Mouse (Mus musculus): ENCODE measurements around the gene Rbm14. TPM values are rescaled to one million over a fixed set of nuclear protein-coding genes. Genes with fewer than 3 reads are reported as not detected.

Rbm14 gene
- polyA plus RNA-seq, 1 experiment from 2014 or later: 24.3 TPM

GRCm38 (mm10) chr19:4850281-4850680, 38.8 kb upstream of the Rbm14 start:
- no peak for DNase-seq (ENCODE audit: low spot score)
- 0 out of 2 replicates have a peak, but pooled peaks cover under 1% of the 10 kb centered on the region for H3K4me1 ChIP-seq (ENCODE audit: insufficient read depth, low read depth, low read length)
- no peak for TF ChIP-seq EP300 (IDR thresholded peaks at IDR 0.05)
- TF ChIP-seq CTCF (IDR thresholded peaks at IDR 0.05): no peak
- no peak overlapping the region for H3K4me2 ChIP-seq (replicated peaks; ENCODE audit: low read depth, low read length)
- H3K4me3 ChIP-seq (ENCODE audit: low read depth, low read length): no peak overlapping the region
- no peaks in the 10 kb centered on the region for H3K27me3 ChIP-seq (replicated peaks; ENCODE audit: insufficient read depth, low read length)
- H3K36me3 ChIP-seq (ENCODE audit: insufficient read depth, low read length): no peaks in the 10 kb centered on the region
- WGBS: 47% methylated on average over 5 of the region's 5 CpGs
- no peaks in the 10 kb centered on the region for H3K9me3 ChIP-seq (ENCODE audit: low read length)
- no peak for ATAC-seq
- H3K9ac ChIP-seq (replicated peaks; ENCODE audit: low read depth): no peak overlapping the region
- H3K27ac ChIP-seq (ENCODE audit: low read length): no peak overlapping the region

GRCm38 (mm10) chr19:4849800-4850199, 38.4 kb upstream of the Rbm14 start:
- H3K36me3 ChIP-seq (ENCODE audit: insufficient read depth, low read length): no peaks in the 10 kb centered on the region
- ATAC-seq (no peak), DNase-seq (ENCODE audit: low spot score) (no peak)
- no peak overlapping the region for H3K4me3 ChIP-seq (ENCODE audit: low read depth, low read length)
- H3K4me1 ChIP-seq (ENCODE audit: insufficient read depth, low read depth, low read length): no peaks in the 10 kb centered on the region
- H3K9ac ChIP-seq (replicated peaks; ENCODE audit: low read depth): no peak overlapping the region
- no peaks in the 10 kb centered on the region for H3K27me3 ChIP-seq (replicated peaks; ENCODE audit: insufficient read depth, low read length)
- WGBS: 66% methylated on average over 4 of the region's 4 CpGs
- TF ChIP-seq CTCF (IDR thresholded peaks at IDR 0.05) (no peak), EP300 (IDR thresholded peaks at IDR 0.05) (no peak)
- no peak overlapping the region for H3K4me2 ChIP-seq (replicated peaks; ENCODE audit: low read depth, low read length)
- H3K27ac ChIP-seq (ENCODE audit: low read length): no peak overlapping the region
- H3K9me3 ChIP-seq (ENCODE audit: low read length): no peaks in the 10 kb centered on the region

- Histone ChIP-seq H3K36me3 (ENCODE audit: insufficient read depth, low read length) (no peaks in the 10 kb centered on the region), H3K4me1 (ENCODE audit: insufficient read depth, low read depth, low read length) (no peaks in the 10 kb centered on the region), H3K9me3 (ENCODE audit: low read length) (no peaks in the 10 kb centered on the region), H3K27me3 (replicated peaks; ENCODE audit: insufficient read depth, low read length) (no peaks in the 10 kb centered on the region), H3K9ac (replicated peaks; ENCODE audit: low read depth) (no peak overlapping the region), H3K4me3 (ENCODE audit: low read depth, low read length) (no peak overlapping the region), H3K4me2 (replicated peaks; ENCODE audit: low read depth, low read length) (no peak overlapping the region), H3K27ac (ENCODE audit: low read length) (no peak overlapping the region)
- DNase-seq (ENCODE audit: low spot score) (peak; percentile 64), ATAC-seq (peak; percentile 49)
- 25% methylated on average over 7 of the region's 7 CpGs for WGBS
- peak; percentile 78 for TF ChIP-seq CTCF (IDR thresholded peaks at IDR 0.05)
- TF ChIP-seq EP300 (IDR thresholded peaks at IDR 0.05): no peak
Measured at GRCm38 (mm10) chr19:4847490-4847889, 36.1 kb upstream of the Rbm14 start.

- 56% methylated on average over 2 of the region's 2 CpGs for WGBS
- no peak overlapping the region for H3K4me3 ChIP-seq (ENCODE audit: low read depth, low read length)
- no peak overlapping the region for H3K4me2 ChIP-seq (replicated peaks; ENCODE audit: low read depth, low read length)
- no peaks in the 10 kb centered on the region for H3K27me3 ChIP-seq (replicated peaks; ENCODE audit: insufficient read depth, low read length)
- DNase-seq (ENCODE audit: low spot score): no peak
- no peaks in the 10 kb centered on the region for H3K9me3 ChIP-seq (ENCODE audit: low read length)
- H3K9ac ChIP-seq (replicated peaks; ENCODE audit: low read depth): no peak overlapping the region
- no peak for ATAC-seq
- no peaks in the 10 kb centered on the region for H3K36me3 ChIP-seq (ENCODE audit: insufficient read depth, low read length)
- H3K4me1 ChIP-seq (ENCODE audit: insufficient read depth, low read depth, low read length): no peaks in the 10 kb centered on the region
- no peak overlapping the region for H3K27ac ChIP-seq (ENCODE audit: low read length)
- TF ChIP-seq EP300 (IDR thresholded peaks at IDR 0.05) (no peak), CTCF (IDR thresholded peaks at IDR 0.05) (no peak)
Measured at GRCm38 (mm10) chr19:4845846-4846245, 34.4 kb upstream of the Rbm14 start.

GRCm38 (mm10) chr19:4842611-4843010, 31.2 kb upstream of the Rbm14 start:
- Histone ChIP-seq H3K4me3 (ENCODE audit: low read depth, low read length) (no peak overlapping the region), H3K27me3 (replicated peaks; ENCODE audit: insufficient read depth, low read length) (peaks cover 6% of the 10 kb centered on the region; the same call in 1 of the 2 replicates), H3K9me3 (ENCODE audit: low read length) (no peaks in the 10 kb centered on the region), H3K4me2 (replicated peaks; ENCODE audit: low read depth, low read length) (no peak overlapping the region), H3K36me3 (ENCODE audit: insufficient read depth, low read length) (no peaks in the 10 kb centered on the region), H3K4me1 (ENCODE audit: insufficient read depth, low read depth, low read length) (peaks cover 8% of the 10 kb centered on the region; the same call in 1 of the 2 replicates), H3K27ac (ENCODE audit: low read length) (no peak overlapping the region), H3K9ac (replicated peaks; ENCODE audit: low read depth) (no peak overlapping the region)
- DNase-seq (ENCODE audit: low spot score) (no peak), ATAC-seq (no peak)
- WGBS: 54% methylated on average over 2 of the region's 2 CpGs
- TF ChIP-seq EP300 (IDR thresholded peaks at IDR 0.05): no peak
- TF ChIP-seq CTCF (IDR thresholded peaks at IDR 0.05): no peak

DNA sequence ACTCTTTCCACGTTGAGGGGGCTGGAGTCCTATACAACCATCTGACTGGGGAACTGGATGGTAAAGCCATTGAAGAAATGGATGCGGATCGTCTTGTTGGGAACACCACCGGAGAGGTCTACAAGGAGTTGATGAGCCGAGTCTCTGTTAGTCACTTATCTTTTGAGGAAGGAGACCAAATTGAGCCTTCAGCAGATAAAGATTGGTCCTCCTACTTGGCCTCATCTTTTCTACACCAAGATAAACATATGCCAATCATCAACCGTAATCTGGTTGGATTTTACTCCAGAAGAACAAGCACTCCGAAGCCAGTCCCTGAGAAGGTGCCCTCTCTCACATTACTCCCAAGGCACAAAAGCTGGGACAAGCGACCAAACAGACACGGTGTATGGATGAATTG, 29.4 kb upstream of the Rbm14 start:
- Histone ChIP-seq H3K4me1 (ENCODE audit: insufficient read depth, low read depth, low read length) (peaks cover 8% of the 10 kb centered on the region; the same call in 1 of the 2 replicates), H3K27ac (ENCODE audit: low read length) (no peak overlapping the region), H3K36me3 (ENCODE audit: insufficient read depth, low read length) (no peaks in the 10 kb centered on the region), H3K27me3 (replicated peaks; ENCODE audit: insufficient read depth, low read length) (peaks cover 6% of the 10 kb centered on the region; the same call in 1 of the 2 replicates), H3K4me2 (replicated peaks; ENCODE audit: low read depth, low read length) (no peak overlapping the region), H3K4me3 (ENCODE audit: low read depth, low read length) (no peak overlapping the region), H3K9me3 (ENCODE audit: low read length) (no peaks in the 10 kb centered on the region), H3K9ac (replicated peaks; ENCODE audit: low read depth) (no peak overlapping the region)
- DNase-seq (ENCODE audit: low spot score): no peak
- WGBS: 73% methylated on average over 9 of the region's 9 CpGs
- TF ChIP-seq CTCF (IDR thresholded peaks at IDR 0.05) (no peak), EP300 (IDR thresholded peaks at IDR 0.05) (no peak)
- ATAC-seq: no peak

- Histone ChIP-seq H3K4me2 (replicated peaks; ENCODE audit: low read depth, low read length) (peak within 1 kb of the TSS; percentile 90), H3K27ac (ENCODE audit: low read length) (peak within 1 kb of the TSS; percentile 7; the same call in 1 of the 2 replicates), H3K9me3 (ENCODE audit: low read length) (no peaks in the 10 kb centered on the region), H3K27me3 (replicated peaks; ENCODE audit: insufficient read depth, low read length) (peaks cover 6% of the 10 kb centered on the region; the same call in 1 of the 2 replicates), H3K36me3 (ENCODE audit: insufficient read depth, low read length) (no peaks in the 10 kb centered on the region), H3K4me3 (ENCODE audit: low read depth, low read length) (peak within 1 kb of the TSS; percentile 56), H3K4me1 (ENCODE audit: insufficient read depth, low read depth, low read length) (peaks cover 8% of the 10 kb centered on the region; the same call in 1 of the 2 replicates), H3K9ac (replicated peaks; ENCODE audit: low read depth) (peak within 1 kb of the TSS; percentile 69)
- no peak for TF ChIP-seq EP300 (IDR thresholded peaks at IDR 0.05)
- TF ChIP-seq CTCF (IDR thresholded peaks at IDR 0.05): peak; percentile 36; the same call in 1 of the 2 replicates
- DNase-seq (ENCODE audit: low spot score): peak; percentile 98
- under 1% methylated on average over 25 of the region's 25 CpGs for WGBS
- peak; percentile 100 for ATAC-seq
Measured at GRCm38 (mm10) chr19:4839149-4839548, 27.7 kb upstream of the Rbm14 start, which contains the start of the genes Ccs and Ccdc87. TSS of gene Ccs (minus strand) at chr19:4839332. TSS of gene Ccdc87 (plus strand) at chr19:4839366.
